Mouse (Mus musculus) heart, embryonic 13.5 days (tissue): ENCODE measurements at regions not wholly inside any gene's neighbourhood (a gene's known extent, or its start where the extent isn't known, plus 50 kb on each side); places are given as distances from the start of the nearest gene placed in this dataset.
"Not testable (repeated sequence)": the region's sequence is repeated elsewhere in the genome, so short reads cannot be mapped to it uniquely, and the experiment has no call there.

Experiments used
- ATAC-seq: fragments of 200-750 bp; cut with Nextera tagmentation; 2 replicates; pipeline ENCODE4 v1.8.0; 2017; ENCODE audit warnings: moderate TSS enrichment; ENCODE audit not compliant: insufficient number of reproducible peaks, low FRiP score, low TSS enrichment; ENCODE audit errors: extremely low read depth
- H3K27ac ChIP-seq: fragments of 300-500 bp; sonication (generic); replicated peaks from 2 replicates; pipeline ENCODE4 v1.5.1; 2015; ENCODE audit warnings: moderate library complexity, mild to moderate bottlenecking, inconsistent platforms
- H3K27me3 ChIP-seq: fragments of 300-500 bp; sonication (generic); replicated peaks from 2 replicates; pipeline ENCODE4 v1.6.1; 2015; ENCODE audit warnings: mild to moderate bottlenecking, inconsistent platforms
- H3K36me3 ChIP-seq: fragments of 300-500 bp; sonication (generic); 2 replicates; pipeline ENCODE4 v1.6.1; 2015; ENCODE audit warnings: mild to moderate bottlenecking, inconsistent platforms
- H3K4me1 ChIP-seq: fragments of 300-500 bp; sonication (generic); 2 replicates; pipeline ENCODE4 v1.6.1; 2015; ENCODE audit warnings: inconsistent platforms
- H3K4me2 ChIP-seq: fragments of 300-500 bp; sonication (generic); 2 replicates; pipeline ENCODE4 v1.6.1; 2015; ENCODE audit warnings: inconsistent platforms, mild to moderate bottlenecking, moderate library complexity
- H3K4me3 ChIP-seq: fragments of 300-500 bp; sonication (generic); 2 replicates; pipeline ENCODE4 v1.5.1; 2015; ENCODE audit warnings: moderate library complexity, mild to moderate bottlenecking, inconsistent platforms
- H3K9ac ChIP-seq: fragments of 300-500 bp; sonication (generic); 2 replicates; pipeline ENCODE4 v1.6.1; 2015; ENCODE audit warnings: inconsistent platforms, mild to moderate bottlenecking, moderate library complexity
- H3K9me3 ChIP-seq: fragments of 300-500 bp; sonication (generic); 2 replicates; pipeline ENCODE4 v1.6.1; 2016; ENCODE audit warnings: inconsistent platforms
- WGBS: fragments of 180-500 bp; shearing (Covaris S2); methylation state at CpG from one replicate; pipeline ENCODE4 v1.1.7; 2015; ENCODE audit warnings: mixed read lengths; 5-methylcytosine and 5-hydroxymethylcytosine counted together

DNA sequence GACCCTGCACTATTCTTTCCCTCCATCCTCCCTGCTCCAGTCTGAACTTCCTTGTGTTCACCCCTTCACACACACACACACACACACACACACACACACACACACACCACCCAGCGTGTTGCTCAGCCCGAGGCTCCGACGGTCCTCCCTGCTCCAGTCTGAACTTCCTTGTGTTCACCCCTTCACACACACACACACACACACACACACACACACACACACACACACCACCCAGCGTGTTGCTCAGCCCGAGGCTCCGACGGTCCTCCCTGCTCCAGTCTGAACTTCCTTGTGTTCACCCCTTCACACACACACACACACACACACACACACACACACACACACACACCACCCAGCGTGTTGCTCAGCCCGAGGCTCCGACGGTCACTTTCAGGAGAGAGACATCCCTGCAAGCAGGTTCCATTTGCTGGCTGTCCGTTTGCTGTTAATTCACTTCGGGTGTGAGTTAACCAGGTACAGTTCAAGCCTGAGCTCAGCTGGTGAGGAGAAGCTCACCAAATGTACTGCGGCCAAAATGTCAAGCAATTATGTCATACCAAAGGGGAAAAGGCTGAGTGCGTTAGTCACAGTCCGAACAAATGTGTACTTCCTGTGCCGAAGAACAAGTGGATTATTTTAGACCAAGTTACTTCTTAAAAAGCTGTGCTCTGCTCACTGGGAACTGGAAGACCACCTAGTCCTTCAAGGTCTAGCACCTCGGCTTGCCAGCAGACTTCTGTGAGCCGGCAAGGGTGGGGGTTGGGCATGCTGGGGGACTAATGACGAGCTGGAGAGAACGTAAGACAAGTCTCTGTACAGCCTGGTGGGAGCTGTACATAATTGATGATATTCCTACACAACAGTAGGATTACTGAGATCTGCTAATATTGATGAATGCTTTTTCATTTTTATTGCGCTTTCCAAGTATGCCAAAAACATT, 52.0 kb upstream of the Wwc2 start:
- WGBS = 51% methylated on average over 19 of the region's 23 CpGs
- Histone ChIP-seq H3K4me3 (peak overlapping the region; percentile 18), H3K4me2 (peak overlapping the region; percentile 55)
- H3K27me3 ChIP-seq, H3K36me3 ChIP-seq, ATAC-seq, H3K9ac ChIP-seq, H3K9me3 ChIP-seq, H3K27ac ChIP-seq, H3K4me1 ChIP-seq: not testable (repeated sequence)

DNA sequence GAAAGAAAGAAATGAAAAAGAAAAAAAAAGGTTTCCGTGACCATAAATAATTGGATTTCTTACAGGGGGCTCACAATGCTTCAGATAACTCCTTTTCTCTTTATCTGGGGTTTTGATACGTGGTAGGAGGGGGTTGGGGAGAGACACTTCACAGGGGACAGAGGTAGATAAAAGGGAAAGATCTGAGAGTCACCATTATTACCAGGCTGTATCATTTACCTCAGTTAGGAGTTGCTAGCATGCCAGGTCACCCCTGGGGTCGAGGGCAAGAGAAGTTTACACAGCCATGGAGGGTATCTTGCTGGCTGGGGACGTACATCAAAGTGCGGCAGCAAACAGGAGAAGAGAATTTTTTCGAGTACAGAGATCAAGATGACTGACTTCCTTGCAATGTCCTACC, 51.5 kb upstream of the Dctd start:
- no peak for ATAC-seq
- Histone ChIP-seq H3K4me1 (0 out of 2 replicates have a peak, but pooled peaks cover 3% of the 10 kb centered on the region), H3K9me3 (no peaks in the 10 kb centered on the region), H3K9ac (no peak overlapping the region), H3K27me3 (no peaks in the 10 kb centered on the region), H3K4me2 (no peak overlapping the region), H3K4me3 (no peak overlapping the region), H3K36me3 (no peaks in the 10 kb centered on the region), H3K27ac (no peak overlapping the region)
- 37% methylated on average over 6 of the region's 6 CpGs for WGBS
